Mouse (Mus musculus): ENCODE data around the gene Rpl24. TPM values are rescaled to one million over a fixed set of nuclear protein-coding genes. Genes with fewer than 3 reads are reported as not detected.
"Not testable (repeated sequence)": the region's sequence is repeated elsewhere in the genome, so short reads cannot be mapped to it uniquely, and the experiment has no call there.

Rpl24 gene
- polyA plus RNA-seq, 1 experiment: 200 TPM

GRCm38 (mm10) chr16:55952771-55953170, 13.3 kb upstream of the Rpl24 start:
- Histone ChIP-seq H3K27ac (ENCODE audit: control insufficient read depth, insufficient read depth, low read depth, low read length) (no peak overlapping the region), H3K27me3 (ENCODE audit: control insufficient read depth, insufficient read depth, low read length) (no peaks in the 10 kb centered on the region), H3K4me3 (ENCODE audit: control insufficient read depth, low read depth, low read length) (no peak overlapping the region), H3K4me1 (ENCODE audit: control insufficient read depth, insufficient read depth, low read length) (no peaks in the 10 kb centered on the region), H3K36me3 (ENCODE audit: control insufficient read depth, insufficient read depth, low read length) (no peaks in the 10 kb centered on the region)
- no peak for TF ChIP-seq POLR2A (IDR thresholded peaks at IDR 0.05; ENCODE audit: control insufficient read depth, low read depth, low read length)
- TF ChIP-seq CTCF (IDR thresholded peaks at IDR 0.05; ENCODE audit: control insufficient read depth, insufficient read depth, insufficient replicate concordance, low read depth, low read length): no peak

GRCm38 (mm10) chr16:55954196-55954595, 11.9 kb upstream of the Rpl24 start:
- H3K27ac ChIP-seq (ENCODE audit: control insufficient read depth, insufficient read depth, low read depth, low read length); H3K36me3 ChIP-seq (ENCODE audit: control insufficient read depth, insufficient read depth, low read length); H3K4me1 ChIP-seq (ENCODE audit: control insufficient read depth, insufficient read depth, low read length); H3K4me3 ChIP-seq (ENCODE audit: control insufficient read depth, low read depth, low read length); H3K27me3 ChIP-seq (ENCODE audit: control insufficient read depth, insufficient read depth, low read length): not testable (repeated sequence)

GRCm38 (mm10) chr16:55963068-55963467, 3.0 kb upstream of the Rpl24 start:
- H3K4me3 ChIP-seq (ENCODE audit: control insufficient read depth, low read depth, low read length); H3K36me3 ChIP-seq (ENCODE audit: control insufficient read depth, insufficient read depth, low read length); H3K27ac ChIP-seq (ENCODE audit: control insufficient read depth, insufficient read depth, low read depth, low read length); H3K4me1 ChIP-seq (ENCODE audit: control insufficient read depth, insufficient read depth, low read length); H3K27me3 ChIP-seq (ENCODE audit: control insufficient read depth, insufficient read depth, low read length): not testable (repeated sequence)

- Histone ChIP-seq H3K27me3 (ENCODE audit: control insufficient read depth, insufficient read depth, low read length) (no peaks in the 10 kb centered on the region), H3K36me3 (ENCODE audit: control insufficient read depth, insufficient read depth, low read length) (no peaks in the 10 kb centered on the region; the same call in 1 of the 2 replicates), H3K27ac (ENCODE audit: control insufficient read depth, insufficient read depth, low read depth, low read length) (no peak overlapping the region), H3K4me1 (ENCODE audit: control insufficient read depth, insufficient read depth, low read length) (peaks cover 4% of the 10 kb centered on the region), H3K4me3 (ENCODE audit: control insufficient read depth, low read depth, low read length) (peak overlapping the region; percentile 34; the same call in 1 of the 2 replicates)
- TF ChIP-seq POLR2A (IDR thresholded peaks at IDR 0.05; ENCODE audit: control insufficient read depth, low read depth, low read length): no peak
- no peak for TF ChIP-seq CTCF (IDR thresholded peaks at IDR 0.05; ENCODE audit: control insufficient read depth, insufficient read depth, insufficient replicate concordance, low read depth, low read length)
Measured at GRCm38 (mm10) chr16:55964126-55964949, 1.7 kb upstream of the Rpl24 start.

GRCm38 (mm10) chr16:55967221-55967620, 1.1 kb downstream of the Rpl24 start:
- Histone ChIP-seq H3K4me3 (ENCODE audit: control insufficient read depth, low read depth, low read length) (peak overlapping the region; percentile 98; the same call in 1 of the 2 replicates), H3K27ac (ENCODE audit: control insufficient read depth, insufficient read depth, low read depth, low read length) (no peak overlapping the region), H3K36me3 (ENCODE audit: control insufficient read depth, insufficient read depth, low read length) (no peaks in the 10 kb centered on the region; the same call in none of the 2 replicates), H3K27me3 (ENCODE audit: control insufficient read depth, insufficient read depth, low read length) (no peaks in the 10 kb centered on the region), H3K4me1 (ENCODE audit: control insufficient read depth, insufficient read depth, low read length) (peaks cover 4% of the 10 kb centered on the region)
- TF ChIP-seq CTCF (IDR thresholded peaks at IDR 0.05; ENCODE audit: control insufficient read depth, insufficient read depth, insufficient replicate concordance, low read depth, low read length) (no peak), POLR2A (IDR thresholded peaks at IDR 0.05; ENCODE audit: control insufficient read depth, low read depth, low read length) (no peak)

GRCm38 (mm10) chr16:55969147-55969546, 3.1 kb downstream of the Rpl24 start:
- no peak overlapping the region for H3K4me3 ChIP-seq (ENCODE audit: control insufficient read depth, low read depth, low read length)
- H3K4me1 ChIP-seq (ENCODE audit: control insufficient read depth, insufficient read depth, low read length): peaks cover 3% of the 10 kb centered on the region
- TF ChIP-seq CTCF (IDR thresholded peaks at IDR 0.05; ENCODE audit: control insufficient read depth, insufficient read depth, insufficient replicate concordance, low read depth, low read length): peak; percentile 27; the same call in 1 of the 2 replicates
- TF ChIP-seq POLR2A (IDR thresholded peaks at IDR 0.05; ENCODE audit: control insufficient read depth, low read depth, low read length): no peak
- no peak overlapping the region for H3K27ac ChIP-seq (ENCODE audit: control insufficient read depth, insufficient read depth, low read depth, low read length)
- no peaks in the 10 kb centered on the region for H3K27me3 ChIP-seq (ENCODE audit: control insufficient read depth, insufficient read depth, low read length)
- no peaks in the 10 kb centered on the region; the same call in none of the 2 replicates for H3K36me3 ChIP-seq (ENCODE audit: control insufficient read depth, insufficient read depth, low read length)

GRCm38 (mm10) chr16:55970416-55970815, 4.3 kb downstream of the Rpl24 start:
- Histone ChIP-seq H3K27me3 (ENCODE audit: control insufficient read depth, insufficient read depth, low read length) (no peaks in the 10 kb centered on the region), H3K27ac (ENCODE audit: control insufficient read depth, insufficient read depth, low read depth, low read length) (no peak overlapping the region), H3K4me3 (ENCODE audit: control insufficient read depth, low read depth, low read length) (no peak overlapping the region), H3K36me3 (ENCODE audit: control insufficient read depth, insufficient read depth, low read length) (no peaks in the 10 kb centered on the region; the same call in none of the 2 replicates), H3K4me1 (ENCODE audit: control insufficient read depth, insufficient read depth, low read length) (no peaks in the 10 kb centered on the region; the same call in 1 of the 2 replicates)
- no peak for TF ChIP-seq POLR2A (IDR thresholded peaks at IDR 0.05; ENCODE audit: control insufficient read depth, low read depth, low read length)
- TF ChIP-seq CTCF (IDR thresholded peaks at IDR 0.05; ENCODE audit: control insufficient read depth, insufficient read depth, insufficient replicate concordance, low read depth, low read length): no peak
